Mouse (Mus musculus): ENCODE results near the gene Scd3.

Scd3 gene

DNA sequence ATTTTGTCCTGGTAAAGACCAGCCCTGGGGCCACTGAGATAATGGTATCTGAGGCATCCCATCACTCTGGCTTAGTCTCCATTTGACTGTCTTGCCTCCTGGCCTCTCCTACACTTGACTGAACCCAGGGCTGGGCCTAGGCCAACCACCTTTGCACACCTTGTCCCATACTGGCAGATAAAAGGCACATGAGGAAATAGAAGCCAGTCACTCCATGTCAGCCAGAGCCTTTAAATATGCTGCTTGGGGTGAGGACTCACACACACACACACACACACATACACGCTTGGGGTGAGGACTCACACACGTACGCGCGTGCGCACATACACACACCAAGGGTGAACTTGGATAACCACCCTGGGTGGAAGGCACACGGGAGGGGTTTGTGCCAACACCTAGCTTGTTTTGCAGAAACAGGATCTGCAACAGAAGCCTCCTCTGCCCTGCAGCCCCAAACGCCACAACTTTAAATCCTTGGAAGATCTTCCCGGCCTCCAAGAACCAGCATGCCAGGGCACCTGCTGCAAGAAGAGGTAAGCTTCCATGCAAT, at the start of gene Scd3:
Gene Scd3 (plus strand): TSS at position 255 of the 550 bp plus-strand sequence.
- DNase-seq: no peak

- no peak for DNase-seq
Observed at GRCm38 (mm10) chr19:44153781-44154180, 49.3 kb upstream of the Scd3 start.

GRCm38 (mm10) chr19:44157005-44157404, 46.1 kb upstream of the Scd3 start:
- no peak for DNase-seq

DNA sequence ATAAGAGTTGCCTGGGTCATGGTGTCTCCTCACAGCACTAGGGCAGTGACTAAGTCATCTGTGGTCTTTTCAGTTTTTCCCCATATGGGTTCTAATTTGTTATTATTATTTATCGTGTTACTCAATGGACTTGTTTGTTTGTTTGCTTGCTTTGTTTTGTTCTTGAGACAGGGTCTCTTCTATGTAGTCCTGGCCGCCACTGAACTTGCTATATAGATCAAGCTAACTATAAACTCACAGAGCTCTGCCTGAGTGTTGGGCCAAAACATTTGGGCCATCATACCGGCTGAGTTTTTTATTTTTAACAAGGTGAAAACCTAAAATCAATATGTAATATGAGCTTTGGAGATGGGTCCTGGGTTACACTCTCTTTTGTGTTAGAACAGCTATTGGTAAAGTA, 43.7 kb upstream of the Scd3 start:
- DNase-seq: no peak

GRCm38 (mm10) chr19:44161515-44161914, 41.6 kb upstream of the Scd3 start:
- DNase-seq: peak; percentile 27

GRCm38 (mm10) chr19:44174835-44175234, 28.2 kb upstream of the Scd3 start:
- no peak for DNase-seq

DNA sequence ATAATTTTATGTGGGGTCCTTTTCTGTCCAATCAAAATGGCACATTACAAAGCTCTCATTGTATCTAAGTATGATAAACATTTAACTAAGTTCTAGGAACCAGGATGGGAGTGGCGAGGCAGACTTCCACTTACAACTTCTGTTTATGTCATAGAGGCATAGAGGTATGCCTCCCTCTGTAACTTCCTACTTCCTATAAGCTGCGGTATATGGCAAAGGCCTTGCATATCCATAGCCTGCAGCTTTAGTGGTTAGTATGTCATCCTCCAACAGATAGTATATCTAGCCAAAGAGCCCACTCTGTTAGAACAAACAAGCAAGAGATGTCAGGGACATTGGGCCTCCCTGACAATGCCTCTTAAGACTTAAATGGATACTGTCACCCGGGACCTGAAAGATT, 26.3 kb upstream of the Scd3 start:
- no peak for DNase-seq

GRCm38 (mm10) chr19:44180502-44180901, 22.6 kb upstream of the Scd3 start:
- DNase-seq: no peak

GRCm38 (mm10) chr19:44183968-44184367, 19.1 kb upstream of the Scd3 start:
- no peak for DNase-seq

DNA sequence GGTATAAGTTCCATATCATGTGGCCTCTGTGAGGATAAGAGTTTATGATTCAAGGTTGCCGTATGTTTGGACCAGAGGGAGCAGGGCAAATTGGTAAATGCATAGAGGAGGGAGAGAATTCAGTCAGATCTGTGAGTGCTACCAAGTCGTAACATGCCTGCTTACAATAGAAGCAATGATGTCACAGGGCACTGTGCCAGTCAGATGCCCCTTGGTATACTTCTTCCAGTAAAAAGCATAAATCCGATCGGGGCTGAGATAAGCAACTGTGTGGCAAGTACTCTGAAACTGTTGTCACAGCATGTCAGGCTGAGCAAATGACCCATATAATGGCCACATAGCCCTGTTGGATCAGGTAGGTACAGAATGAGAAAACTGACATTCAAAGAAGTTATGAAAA, 14.0 kb upstream of the Scd3 start:
- no peak for DNase-seq

- DNase-seq: no peak
Observed at GRCm38 (mm10) chr19:44192342-44192741, 10.7 kb upstream of the Scd3 start, which contains the start of gene Pkd2l1. TSS of gene Pkd2l1 (minus strand) at chr19:44192442.

DNA sequence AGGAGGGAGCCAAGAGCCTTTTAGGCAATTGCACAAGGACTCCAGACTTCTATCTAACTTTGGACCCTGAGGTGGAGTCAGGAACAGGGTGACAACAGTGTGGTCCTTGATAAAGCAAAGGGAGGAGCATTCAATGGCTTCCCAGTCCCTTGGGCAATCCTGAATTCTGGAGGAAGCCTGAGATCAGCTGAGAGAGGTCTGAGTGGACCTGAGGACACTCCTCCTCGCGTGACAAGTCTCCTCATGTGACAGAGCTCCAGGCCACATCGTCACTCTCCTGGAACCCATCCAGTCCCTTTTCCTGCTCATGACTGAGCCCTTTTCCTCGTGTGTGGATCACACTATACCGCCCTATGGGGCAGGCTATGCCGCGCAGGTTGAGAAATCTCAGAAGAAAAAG, 9.2 kb upstream of the Scd3 start:
- no peak for DNase-seq

GRCm38 (mm10) chr19:44195138-44195537, 7.9 kb upstream of the Scd3 start:
- DNase-seq: peak; percentile 78

DNA sequence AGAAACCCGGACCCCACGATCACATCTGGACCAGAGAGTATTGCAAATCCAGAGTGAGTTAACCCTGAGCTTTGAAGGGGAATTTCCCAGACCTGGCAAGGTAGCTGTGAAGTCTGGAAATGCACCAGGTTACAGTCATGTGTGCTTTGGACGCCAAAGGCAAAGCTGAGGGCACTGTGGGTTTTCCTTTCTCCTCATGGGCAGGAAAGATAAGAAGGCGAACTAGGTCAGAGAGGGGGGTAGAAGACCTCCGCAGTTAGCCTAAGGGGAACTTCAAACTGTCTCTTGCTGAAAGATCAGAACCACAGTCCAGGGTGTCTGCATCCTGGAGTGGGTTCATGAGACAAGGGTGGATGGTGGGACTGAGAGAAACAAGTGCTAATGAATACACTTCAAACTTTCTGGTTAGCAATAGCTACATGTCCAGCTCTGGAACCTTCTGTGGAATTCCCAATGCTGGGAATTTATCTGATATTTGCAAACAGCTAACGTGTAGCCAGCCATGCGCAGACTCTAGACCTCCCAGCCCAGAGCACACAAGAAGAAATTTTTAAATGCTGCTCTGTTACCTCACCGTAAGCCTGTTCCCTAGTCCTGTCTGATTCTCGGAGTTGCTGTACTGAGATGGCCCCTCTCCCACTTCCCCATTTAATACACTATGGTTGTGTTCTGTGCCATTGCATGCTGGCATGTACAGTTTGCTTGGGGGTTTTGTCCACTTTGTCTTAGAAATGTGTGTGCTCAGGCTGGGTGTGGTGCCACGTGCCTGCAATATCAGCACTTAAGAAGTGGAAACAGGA, 5.8 kb upstream of the Scd3 start:
- DNase-seq: no peak

DNA sequence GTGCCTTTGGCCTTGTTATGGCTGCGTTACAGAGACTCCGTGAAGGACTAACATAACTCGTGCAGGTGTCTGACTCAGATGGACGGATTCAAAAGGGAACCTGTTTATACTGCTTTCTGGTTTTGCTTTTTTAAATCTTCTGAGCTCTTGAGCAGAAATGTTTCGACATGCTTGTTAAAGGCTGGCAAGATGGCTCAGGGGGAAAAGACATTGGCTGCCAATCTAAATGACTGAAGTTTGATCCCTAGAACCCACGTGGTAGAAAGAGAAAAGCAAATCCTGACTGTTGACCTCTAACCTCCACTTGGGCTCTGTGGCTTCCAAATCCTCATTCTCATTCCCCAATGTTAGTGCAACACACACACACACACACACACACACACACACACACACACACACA, 4.6 kb upstream of the Scd3 start:
- no peak for DNase-seq

DNA sequence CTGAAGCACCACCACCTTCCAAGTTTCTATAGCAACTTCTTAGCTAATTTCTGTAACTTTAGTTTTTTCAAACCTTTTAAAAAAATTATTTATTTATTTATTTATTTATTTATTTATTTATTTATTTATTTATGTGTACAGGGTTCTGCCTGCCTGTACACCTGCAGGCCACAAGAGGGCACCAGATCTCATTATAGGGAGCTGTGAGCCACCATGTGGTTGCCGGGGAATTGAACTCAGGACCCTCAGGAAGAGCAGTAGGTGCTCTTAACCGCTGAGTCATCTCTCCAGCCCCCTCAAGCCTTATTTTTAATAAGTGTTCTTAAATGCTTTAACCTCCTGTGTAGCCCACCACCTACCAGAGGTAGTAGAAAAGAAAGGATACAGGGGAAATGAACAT, 4.1 kb upstream of the Scd3 start:
- DNase-seq: no peak

DNA sequence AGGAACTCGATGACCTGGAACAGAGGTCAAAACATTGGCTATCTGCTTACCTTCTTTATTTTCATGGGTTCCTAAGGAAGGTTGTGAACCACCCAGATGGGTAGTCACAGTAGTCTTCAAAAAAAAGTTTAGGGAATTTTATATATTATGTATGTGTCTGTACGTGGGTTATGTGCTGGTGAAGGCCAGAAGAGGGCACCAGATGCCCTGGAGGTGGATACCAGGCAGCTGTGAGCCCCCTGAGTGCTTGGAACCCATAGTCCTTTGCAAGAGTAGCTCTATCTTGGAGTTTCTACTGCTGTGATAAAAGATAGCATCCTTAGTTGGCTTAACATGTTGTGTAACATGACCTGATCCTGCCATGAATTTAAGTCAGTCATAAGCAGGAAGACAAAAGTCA, 4.0 kb downstream of the Scd3 start:
- no peak for DNase-seq

DNA sequence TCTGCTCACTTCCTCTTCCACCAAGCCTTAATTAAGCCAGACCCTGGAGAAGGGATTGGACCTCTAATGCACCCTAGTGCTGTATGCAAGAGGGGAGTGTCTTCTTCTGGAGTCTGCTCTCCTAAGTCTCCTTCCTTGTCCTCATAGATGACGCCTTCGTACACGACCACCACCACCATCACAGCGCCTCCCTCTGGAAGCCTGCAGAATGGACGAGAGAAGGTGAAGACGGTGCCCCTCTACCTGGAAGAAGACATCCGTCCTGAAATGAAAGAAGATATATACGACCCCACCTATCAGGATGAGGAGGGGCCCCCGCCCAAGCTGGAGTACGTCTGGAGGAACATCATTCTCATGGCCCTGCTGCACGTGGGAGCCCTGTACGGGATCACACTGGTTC, 12.2 kb downstream of the Scd3 start:
- DNase-seq: no peak

GRCm38 (mm10) chr19:44217958-44218525, 15.0 kb downstream of the Scd3 start:
- DNase-seq: no peak

DNA sequence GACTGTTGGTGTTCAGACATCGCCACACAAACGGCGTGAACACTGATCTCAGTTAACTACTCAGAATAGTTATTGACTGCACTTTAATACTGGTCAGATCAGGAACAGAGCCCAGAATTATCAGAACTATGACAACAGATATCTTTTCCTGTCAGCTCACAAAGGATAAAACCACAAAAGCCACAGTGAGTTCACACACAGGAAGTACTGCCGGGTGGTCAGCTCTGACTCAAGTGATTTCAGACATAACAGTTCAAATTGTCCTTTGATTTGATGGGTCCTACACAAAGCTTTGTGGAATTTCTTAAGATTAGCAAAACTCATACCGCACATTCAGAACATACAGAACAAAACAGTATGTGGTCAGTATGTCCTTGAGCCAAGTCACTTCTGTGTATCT, 22.7 kb downstream of the Scd3 start:
- DNase-seq: no peak

DNA sequence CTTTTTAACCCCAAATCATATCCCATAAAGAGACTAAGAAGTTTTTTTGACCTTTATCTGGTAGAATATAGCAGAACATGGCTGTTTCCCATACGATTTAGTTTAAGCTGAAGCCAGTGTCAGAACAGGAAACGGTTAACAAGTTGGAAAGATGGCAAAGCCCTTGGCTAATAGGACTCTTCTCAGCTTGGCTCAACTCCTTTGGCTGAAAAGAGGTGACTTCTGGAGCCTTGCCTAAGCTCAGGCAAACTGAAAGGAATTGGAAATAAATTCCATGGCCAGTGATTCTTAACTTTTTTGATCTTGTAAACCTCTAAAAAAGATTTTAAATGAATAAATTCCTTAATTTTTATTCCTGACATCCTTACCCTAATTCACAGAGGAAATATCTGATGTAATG, 26.7 kb downstream of the Scd3 start:
- DNase-seq: no peak

- DNase-seq: no peak
Observed at GRCm38 (mm10) chr19:44230212-44230611, 27.1 kb downstream of the Scd3 start.

DNA sequence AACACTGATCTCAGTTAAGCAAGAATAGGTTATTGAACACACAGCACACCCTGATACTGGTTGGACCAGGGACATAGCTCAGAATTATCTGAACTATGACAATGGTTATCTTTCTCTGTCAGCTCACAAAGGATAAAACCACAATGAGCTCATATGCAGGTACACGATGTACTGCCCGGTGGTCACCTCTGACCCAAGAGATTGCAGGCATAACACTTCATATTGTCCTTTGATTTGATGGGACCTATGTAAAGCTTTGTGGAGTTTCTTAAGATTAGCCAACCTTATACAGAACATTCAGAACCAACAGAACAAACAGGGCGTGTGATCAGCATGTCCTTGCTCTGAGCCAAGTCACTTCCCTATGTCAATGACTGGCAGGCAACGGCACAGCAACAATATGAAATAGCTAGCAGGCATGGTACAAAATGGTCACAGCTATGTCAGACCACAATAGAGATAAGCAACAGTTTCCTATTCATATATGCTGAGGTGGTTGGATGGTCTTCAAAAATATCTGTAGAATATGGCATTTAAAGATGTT, 28.6 kb downstream of the Scd3 start:
- DNase-seq: no peak

GRCm38 (mm10) chr19:44237471-44238006, 34.5 kb downstream of the Scd3 start:
- peak; percentile 32 for DNase-seq

All from embryo, embryonic 11 days (tissue).